Mouse (Mus musculus) kidney, adult 11 months (tissue): ENCODE measurements at regions not wholly inside any gene's neighbourhood (a gene's known extent, or its start where the extent isn't known, plus 50 kb on each side); places are given as distances from the start of the nearest gene placed in this dataset.

ENCODE experiments used
- DNase-seq: peaks from one replicate; pipeline ENCODE4 v3.0.0; 2022

GRCm38 (mm10) chr2:174848981-174849681 is 88.7 kb downstream of the Edn3 start:
- DNase-seq = no peak

- no peak for DNase-seq
These were observed 90.4 kb downstream of the Edn3 start for GRCm38 (mm10) chr2:174850860-174851259.

- peak; percentile 15 for DNase-seq
These were observed 91.3 kb downstream of the Edn3 start for GRCm38 (mm10) chr2:174851525-174852330.

GRCm38 (mm10) chr2:174853786-174854185 is 93.4 kb downstream of the Edn3 start:
- DNase-seq = no peak

GRCm38 (mm10) chr2:174855548-174855947 is 95.1 kb downstream of the Edn3 start:
- no peak for DNase-seq

- DNase-seq = no peak
These were observed 95.7 kb downstream of the Edn3 start for GRCm38 (mm10) chr2:174856135-174856534.

GRCm38 (mm10) chr2:174858011-174858834 is 97.8 kb downstream of the Edn3 start:
- peak; percentile 66 for DNase-seq

GRCm38 (mm10) chr2:174858835-174859215 is 98.4 kb downstream of the Edn3 start:
- DNase-seq = no peak

- DNase-seq = no peak
These were observed 99.1 kb downstream of the Edn3 start for GRCm38 (mm10) chr2:174859533-174859932.

- no peak for DNase-seq
These were observed 104.2 kb downstream of the Edn3 start for GRCm38 (mm10) chr2:174864657-174865056.

GRCm38 (mm10) chr2:174866546-174866945 is 106.1 kb downstream of the Edn3 start:
- DNase-seq = no peak

- no peak for DNase-seq
These were observed 107.0 kb downstream of the Edn3 start for GRCm38 (mm10) chr2:174867397-174867796.

- no peak for DNase-seq
These were observed 107.8 kb downstream of the Edn3 start for GRCm38 (mm10) chr2:174868186-174868585.

GRCm38 (mm10) chr2:174868743-174869369 is 108.4 kb downstream of the Edn3 start:
- DNase-seq = no peak

- DNase-seq = no peak
These were observed 109.9 kb downstream of the Edn3 start for GRCm38 (mm10) chr2:174870284-174870683.

- no peak for DNase-seq
These were observed 110.8 kb downstream of the Edn3 start for GRCm38 (mm10) chr2:174871225-174871624.

- DNase-seq = no peak
These were observed 111.4 kb downstream of the Edn3 start for GRCm38 (mm10) chr2:174871844-174872243.

GRCm38 (mm10) chr2:174876886-174877285 is 116.5 kb downstream of the Edn3 start:
- DNase-seq = no peak

GRCm38 (mm10) chr2:174878979-174879378 is 118.6 kb downstream of the Edn3 start:
- no peak for DNase-seq

- no peak for DNase-seq
These were observed 120.2 kb downstream of the Edn3 start for GRCm38 (mm10) chr2:174880659-174881058.

GRCm38 (mm10) chr2:174884232-174885225 is 124.1 kb downstream of the Edn3 start:
- DNase-seq = no peak

- DNase-seq = peak; percentile 8
These were observed 117.4 kb upstream of the Gm14444 start for GRCm38 (mm10) chr2:174892658-174893057.
